21 mouse cellular contexts compared by ENCODE assay signal in genomic region chr15:77122208-77122607, GRCm38 (mm10).
"Had no signal": no experiment of that assay in that cellular context is flagged by ENCODE, and none has a peak within 500 bp of the region (broad histone marks: within the 10 kb centered on the region; RNA-seq: fewer than 3 reads in every experiment).

No protein-coding gene starts in this region.

- H3K4me2 ChIP-seq: limb, embryonic 12.5 days; limb, embryonic 15.5 days; liver, embryonic 11.5 days; liver, embryonic 15.5 days; lung, embryonic 15.5 days; midbrain, embryonic 13.5 days; neural tube, embryonic 12.5 days; neural tube, embryonic 15.5 days had no signal

- H3K4me1 ChIP-seq: limb, embryonic 12.5 days; limb, embryonic 15.5 days had no signal

- DNase-seq: kidney, adult 18-20 months; kidney, adult 9 months; kidney, postnatal 36 days; left cerebral cortex, postnatal 4 days; lung, postnatal 14 days; right cerebral cortex, adult 18-20 months; right cerebral cortex, postnatal 14 days; right cerebral cortex, postnatal 4 days; thymus, postnatal 25 days had no signal

- H3K9ac ChIP-seq: limb, embryonic 12.5 days; limb, embryonic 15.5 days; liver, embryonic 15.5 days; lung, embryonic 15.5 days; midbrain, embryonic 13.5 days; neural tube, embryonic 12.5 days; neural tube, embryonic 15.5 days had no signal

- H3K9me3 ChIP-seq: limb, embryonic 12.5 days; limb, embryonic 15.5 days; liver, embryonic 15.5 days; lung, embryonic 15.5 days; midbrain, embryonic 13.5 days; neural tube, embryonic 12.5 days; neural tube, embryonic 15.5 days had no signal

- H3K27ac ChIP-seq: kidney, postnatal 0 days; limb, embryonic 12.5 days; limb, embryonic 15.5 days; liver, embryonic 15.5 days; lung, embryonic 15.5 days; macrophage; midbrain, embryonic 13.5 days; neural tube, embryonic 12.5 days; neural tube, embryonic 15.5 days had no signal

- H3K4me3 ChIP-seq: limb, embryonic 12.5 days; limb, embryonic 15.5 days; liver, embryonic 15.5 days; lung, embryonic 15.5 days; midbrain, embryonic 13.5 days; neural tube, embryonic 12.5 days; neural tube, embryonic 15.5 days had no signal

- ATAC-seq: inflammation-experienced regulatory T-cells, adult 6 months; intestine, embryonic 16.5 days; midbrain, embryonic 13.5 days had no signal

- H3K27me3 ChIP-seq: limb, embryonic 12.5 days; limb, embryonic 15.5 days; liver, embryonic 15.5 days; lung, embryonic 15.5 days; midbrain, embryonic 13.5 days; neural tube, embryonic 12.5 days; neural tube, embryonic 15.5 days had no signal

- H3K36me3 ChIP-seq: liver, embryonic 15.5 days; lung, embryonic 15.5 days had no signal
